Mouse (Mus musculus) mature B cell (primary cell): ENCODE results near the gene Dennd5a.

Experiments
- in situ Hi-C: fragments of 300-500 bp; cut with MboI; formaldehyde crosslinking; loops from 2 replicates; pipeline ENCODE4 v1.14.3; 2019

Gene Dennd5a

GRCm38 (mm10) chr7:109882574-109882973 is 77.7 kb downstream of the Dennd5a start:
- in situ Hi-C loops: no loop called here

GRCm38 (mm10) chr7:109881561-109882099 is 78.6 kb downstream of the Dennd5a start:
- in situ Hi-C loops: no loop called here

- in situ Hi-C loops: no loop called here
Measured at GRCm38 (mm10) chr7:109879158-109879557, 81.1 kb downstream of the Dennd5a start.

GRCm38 (mm10) chr7:109876085-109876484 is 84.2 kb downstream of the Dennd5a start:
- in situ Hi-C loops: no loop called here

GRCm38 (mm10) chr7:109875598-109875997 is 84.7 kb downstream of the Dennd5a start:
- in situ Hi-C loops: no loop called here

GRCm38 (mm10) chr7:109875033-109875432 is 85.2 kb downstream of the Dennd5a start:
- in situ Hi-C loops: no loop called here

GRCm38 (mm10) chr7:109873170-109873569 is 87.1 kb downstream of the Dennd5a start:
- in situ Hi-C loops: no loop called here

GRCm38 (mm10) chr7:109871232-109871631 is 89.0 kb downstream of the Dennd5a start:
- in situ Hi-C loops: no loop called here

GRCm38 (mm10) chr7:109868498-109868897 is 91.8 kb downstream of the Dennd5a start:
- in situ Hi-C loops: no loop called here

- in situ Hi-C loops: no loop called here
Measured at GRCm38 (mm10) chr7:109866643-109867042, 93.6 kb downstream of the Dennd5a start.

GRCm38 (mm10) chr7:109865370-109866229 is 94.7 kb downstream of the Dennd5a start, which contains the start of gene Scube2:
Gene Scube2 (minus strand): TSS chr7:109865679.
- in situ Hi-C loops: no loop called here

GRCm38 (mm10) chr7:109863561-109863960 is 96.7 kb downstream of the Dennd5a start:
- in situ Hi-C loops: no loop called here

- in situ Hi-C loops: no loop called here
Measured at GRCm38 (mm10) chr7:109860162-109860561, 100.1 kb downstream of the Dennd5a start.

- in situ Hi-C loops: no loop called here
Measured at GRCm38 (mm10) chr7:109859354-109859753, 100.9 kb downstream of the Dennd5a start.

GRCm38 (mm10) chr7:109852752-109853212 is 107.5 kb downstream of the Dennd5a start:
- in situ Hi-C loops: no loop called here

- in situ Hi-C loops: no loop called here
Measured at GRCm38 (mm10) chr7:109852017-109852416, 108.3 kb downstream of the Dennd5a start.

- in situ Hi-C loops: no loop called here
Measured at GRCm38 (mm10) chr7:109850531-109850930, 109.7 kb downstream of the Dennd5a start.

- in situ Hi-C loops: no loop called here
Measured at GRCm38 (mm10) chr7:109849750-109850434, 110.4 kb downstream of the Dennd5a start.

GRCm38 (mm10) chr7:109848867-109849733 is 111.2 kb downstream of the Dennd5a start:
- in situ Hi-C loops: no loop called here

- in situ Hi-C loops: no loop called here
Measured at GRCm38 (mm10) chr7:109844100-109844499, 116.2 kb downstream of the Dennd5a start.
